Mouse (Mus musculus) thymus, adult 2 months (tissue): Measurements from ENCODE around the gene Net1. TPM values are rescaled to one million over a fixed set of nuclear protein-coding genes. Genes with fewer than 3 reads are reported as not detected.

Experiments used
- DNase-seq: peaks from one replicate; pipeline ENCODE4 v3.0.0; 2021
- H3K27ac ChIP-seq: fragments of 200-500 bp; 2 replicates; pipeline ENCODE4 v1.5.1; 2012; ENCODE audit warnings: low read length, control low read depth; ENCODE audit not compliant: control insufficient read depth, insufficient read depth
- H3K27me3 ChIP-seq: fragments of 200-500 bp; 2 replicates; pipeline ENCODE4 v1.6.1; 2012; ENCODE audit warnings: mild to moderate bottlenecking, low read length, moderate library complexity, mixed read lengths; ENCODE audit not compliant: control insufficient read depth, insufficient read depth
- H3K36me3 ChIP-seq: fragments of 200-500 bp; 2 replicates; pipeline ENCODE4 v1.6.1; 2012; ENCODE audit warnings: mild to moderate bottlenecking, low read length, moderate library complexity; ENCODE audit not compliant: control insufficient read depth, insufficient read depth
- H3K4me1 ChIP-seq: fragments of 200-500 bp; replicated peaks from 2 replicates; pipeline ENCODE4 v1.6.1; 2012; ENCODE audit warnings: low read length; ENCODE audit not compliant: control insufficient read depth, insufficient read depth
- H3K4me3 ChIP-seq: fragments of 200-500 bp; 2 replicates; pipeline ENCODE4 v1.5.1; 2012; ENCODE audit warnings: mild to moderate bottlenecking, low read length, control low read depth, moderate library complexity; ENCODE audit not compliant: control insufficient read depth, insufficient read depth
- CTCF ChIP-seq: fragments of 200-500 bp; IDR thresholded peaks from 2 replicates; pipeline ENCODE4 v1.5.1; 2012; ENCODE audit warnings: mild to moderate bottlenecking, control low read depth, low read length, moderate library complexity, borderline replicate concordance; ENCODE audit not compliant: control insufficient read depth, poor library complexity, insufficient read depth; ENCODE audit errors: extremely low read depth
- POLR2A ChIP-seq: fragments of 200-500 bp; IDR thresholded peaks from 2 replicates; pipeline ENCODE4 v1.6.1; 2012; ENCODE audit warnings: mild to moderate bottlenecking, low read length, control low read depth, moderate library complexity; ENCODE audit not compliant: control insufficient read depth, poor library complexity, insufficient read depth; ENCODE audit errors: extremely low read depth
- WGBS: fragments of 180-500 bp; shearing (Covaris S2); methylation state at CpG from one replicate; pipeline ENCODE4 v1.1.7; 2018; 5-methylcytosine and 5-hydroxymethylcytosine counted together
- polyA plus RNA-seq: library from polyadenylated mRNA; depleted of rRNA; stranded (reverse); fragments of >200 nt; gene quantifications from 2 replicates; pipeline ENCODE4 v1.2.3, GENCODE M21; 2012

The Net1 gene
- polyA plus RNA-seq, 1 experiment = 24.4 TPM

DNA sequence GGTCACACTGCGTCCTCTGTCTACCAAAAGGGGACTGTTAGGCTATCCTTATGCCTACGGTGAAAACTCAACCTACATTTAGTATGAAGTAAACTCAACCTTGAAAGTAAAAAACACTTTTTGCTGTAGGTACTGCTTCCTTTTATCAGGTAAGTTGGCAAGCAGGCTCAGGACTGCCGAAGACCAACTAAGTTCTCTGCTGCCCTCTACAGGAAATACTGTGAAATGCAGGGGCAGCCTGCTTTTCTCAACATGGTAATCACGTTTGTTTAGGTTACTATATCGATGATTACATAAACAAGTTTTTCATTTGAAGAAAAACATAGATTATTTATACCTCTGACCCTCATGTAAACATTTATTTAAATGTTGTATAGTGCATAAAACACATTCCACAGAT is 21.1 kb downstream of the Net1 start:
- TF ChIP-seq CTCF (no peak), POLR2A (no peak)
- no peaks in the 10 kb centered on the region for H3K4me1 ChIP-seq
- no peaks in the 10 kb centered on the region for H3K36me3 ChIP-seq
- no peaks in the 10 kb centered on the region for H3K27me3 ChIP-seq
- no peak overlapping the region for H3K27ac ChIP-seq
- 27% methylated on average over 5 of the region's 5 CpGs for WGBS
- H3K4me3 ChIP-seq = no peak overlapping the region
- DNase-seq = peak; percentile 75

GRCm38 (mm10) chr13:3896032-3896431 is 22.0 kb downstream of the Net1 start:
- DNase-seq = no peak
- Histone ChIP-seq H3K4me1 (no peaks in the 10 kb centered on the region), H3K4me3 (no peak overlapping the region), H3K27ac (no peak overlapping the region), H3K27me3 (no peaks in the 10 kb centered on the region), H3K36me3 (no peaks in the 10 kb centered on the region)
- TF ChIP-seq POLR2A = no peak
- no peak for TF ChIP-seq CTCF
- 86% methylated on average over 6 of the region's 6 CpGs for WGBS

DNA sequence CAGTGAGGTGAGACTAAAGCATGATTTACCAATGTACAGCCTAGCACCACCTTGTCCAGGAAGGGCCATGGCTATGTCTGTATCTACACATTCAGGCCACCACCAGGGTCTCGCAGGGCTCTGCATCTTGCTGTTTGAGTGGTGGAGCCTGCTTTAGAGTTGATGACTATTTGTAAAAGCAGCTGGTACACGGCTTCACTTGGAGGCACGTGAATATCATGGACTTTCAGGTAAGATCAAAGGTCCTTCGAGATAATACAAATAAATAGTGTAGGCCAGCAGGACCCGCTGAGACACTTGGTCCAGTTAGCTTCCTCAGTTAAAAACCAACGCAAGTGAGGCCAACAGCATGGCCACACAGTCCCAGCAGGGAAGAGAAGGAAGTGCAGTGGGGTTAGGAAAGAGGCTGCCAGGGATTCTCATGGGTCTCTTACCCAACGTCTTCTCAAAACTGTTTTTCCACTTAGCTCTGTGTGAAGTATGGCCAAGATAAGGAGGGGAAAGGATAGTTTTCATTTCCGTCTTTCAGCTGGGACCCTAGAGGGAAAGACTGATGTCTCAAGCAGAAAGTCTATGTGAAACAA is 22.5 kb downstream of the Net1 start:
- WGBS = 98% methylated on average over 8 of the region's 8 CpGs
- TF ChIP-seq CTCF = no peak
- no peak for TF ChIP-seq POLR2A
- H3K27ac ChIP-seq = no peak overlapping the region
- H3K36me3 ChIP-seq = no peaks in the 10 kb centered on the region
- no peak overlapping the region for H3K4me3 ChIP-seq
- H3K27me3 ChIP-seq = no peaks in the 10 kb centered on the region
- DNase-seq = no peak
- no peaks in the 10 kb centered on the region for H3K4me1 ChIP-seq

DNA sequence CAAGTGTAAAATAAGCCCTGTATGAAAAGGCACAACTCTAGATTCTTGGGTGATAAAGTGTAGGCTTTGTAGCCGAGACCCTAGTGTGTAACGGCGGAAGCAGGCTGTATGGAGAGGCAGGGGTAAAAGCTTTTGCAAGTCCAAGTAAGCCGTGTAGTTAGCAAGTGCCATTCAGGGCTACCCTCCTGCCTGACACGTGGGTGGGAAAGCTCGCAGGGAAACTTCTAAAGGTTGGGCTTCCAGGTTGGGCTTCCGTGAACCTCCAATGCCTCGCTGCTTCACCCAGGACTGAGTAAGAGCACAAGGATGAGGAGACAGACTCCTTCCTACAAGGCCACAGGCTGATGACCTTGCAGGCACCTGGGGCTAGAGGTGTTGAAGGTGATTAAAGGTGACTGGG is 23.5 kb downstream of the Net1 start:
- Histone ChIP-seq H3K27me3 (no peaks in the 10 kb centered on the region), H3K4me3 (no peak overlapping the region), H3K36me3 (no peaks in the 10 kb centered on the region), H3K27ac (no peak overlapping the region), H3K4me1 (no peaks in the 10 kb centered on the region)
- TF ChIP-seq CTCF (no peak), POLR2A (no peak)
- 97% methylated on average over 8 of the region's 8 CpGs for WGBS
- DNase-seq = no peak

DNA sequence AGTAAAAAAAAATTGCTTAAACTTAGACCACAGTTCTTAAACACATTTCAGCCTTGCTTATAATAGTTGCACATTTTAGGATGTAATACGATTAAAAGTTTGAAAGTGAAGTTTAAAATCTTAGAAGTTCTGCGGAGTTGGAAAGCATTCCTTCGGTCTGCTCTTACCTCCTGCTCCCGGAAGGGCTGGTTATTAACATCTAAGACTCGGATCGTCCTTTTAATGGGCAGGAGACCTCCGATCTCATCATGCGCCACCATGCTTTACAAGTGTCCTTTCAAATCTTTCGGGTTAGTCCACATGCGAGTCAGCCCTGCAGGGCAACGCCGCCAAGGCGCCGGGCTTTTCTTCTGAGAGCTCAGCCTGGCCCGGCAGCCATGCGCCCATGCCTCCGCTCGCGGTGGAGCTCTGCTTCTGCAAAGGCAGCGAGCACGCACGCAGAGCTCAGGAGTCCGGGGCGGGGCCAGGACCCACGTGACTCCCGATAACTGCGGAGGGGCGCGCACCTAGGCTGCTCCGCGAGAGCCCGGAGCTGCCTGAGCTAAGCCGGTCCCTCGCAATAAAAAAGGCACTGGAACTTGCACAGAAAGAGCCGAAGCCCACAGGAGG is 24.8 kb downstream of the Net1 start:
- DNase-seq = peak; percentile 95
- WGBS = under 1% methylated on average over 35 of the region's 35 CpGs
- no peaks in the 10 kb centered on the region for H3K27me3 ChIP-seq

GRCm38 (mm10) chr13:3892601-3893000 is 25.4 kb downstream of the Net1 start:
- Histone ChIP-seq H3K4me3 (no peak overlapping the region; the same call in 1 of the 2 replicates), H3K27ac (no peak overlapping the region), H3K36me3 (peaks cover 7% of the 10 kb centered on the region; the same call in 1 of the 2 replicates), H3K4me1 (no peaks in the 10 kb centered on the region), H3K27me3 (no peaks in the 10 kb centered on the region)
- no peak for DNase-seq
- no peak for TF ChIP-seq CTCF
- no peak for TF ChIP-seq POLR2A
- 7% methylated on average over 7 of the region's 7 CpGs for WGBS

More for the DNA sequence above, 24.8 kb downstream of the Net1 start:
- Histone ChIP-seq H3K4me1 (no peaks in the 10 kb centered on the region), H3K27ac (no peak overlapping the region), H3K4me3 (peak overlapping the region; percentile 54), H3K36me3 (peaks cover under 1% of the 10 kb centered on the region; the same call in 1 of the 2 replicates)
- TF ChIP-seq CTCF (peak; percentile 59; the same call in 1 of the 2 replicates), POLR2A (peak; percentile 92)

GRCm38 (mm10) chr13:3891479-3892087 is 26.4 kb downstream of the Net1 start:
- no peak overlapping the region for H3K4me3 ChIP-seq
- H3K4me1 ChIP-seq = no peaks in the 10 kb centered on the region
- TF ChIP-seq POLR2A = no peak
- TF ChIP-seq CTCF = no peak
- DNase-seq = no peak
- H3K27ac ChIP-seq = no peak overlapping the region
- H3K27me3 ChIP-seq = no peaks in the 10 kb centered on the region
- H3K36me3 ChIP-seq = peaks cover 15% of the 10 kb centered on the region
- 88% methylated on average over 8 of the region's 8 CpGs for WGBS
